Mouse (Mus musculus): ENCODE measurements around the gene Tpcn2. TPM values are rescaled to one million over a fixed set of nuclear protein-coding genes. Genes with fewer than 3 reads are reported as not detected.

Gene Tpcn2
- 13.5 and 18.0 TPM in 2 replicates for polyA plus RNA-seq (2012; rRNA removed)

GRCm38 (mm10) chr7:145283487-145284187 lies at the start of gene Tpcn2:
Gene Tpcn2, minus strand, starts transcription at chr7:145284011.

GRCm38 (mm10) chr7:145314785-145315411 lies 31.1 kb upstream of the Tpcn2 start, which contains the start of gene Mrgprd:
Gene Mrgprd, plus strand, starts transcription at chr7:145314835.

GRCm38 (mm10) chr7:145300321-145301007 lies 16.7 kb upstream of the Tpcn2 start, which contains the start of gene Mrgprf:
Gene Mrgprf, plus strand, starts transcription at chr7:145300828.

DNA sequence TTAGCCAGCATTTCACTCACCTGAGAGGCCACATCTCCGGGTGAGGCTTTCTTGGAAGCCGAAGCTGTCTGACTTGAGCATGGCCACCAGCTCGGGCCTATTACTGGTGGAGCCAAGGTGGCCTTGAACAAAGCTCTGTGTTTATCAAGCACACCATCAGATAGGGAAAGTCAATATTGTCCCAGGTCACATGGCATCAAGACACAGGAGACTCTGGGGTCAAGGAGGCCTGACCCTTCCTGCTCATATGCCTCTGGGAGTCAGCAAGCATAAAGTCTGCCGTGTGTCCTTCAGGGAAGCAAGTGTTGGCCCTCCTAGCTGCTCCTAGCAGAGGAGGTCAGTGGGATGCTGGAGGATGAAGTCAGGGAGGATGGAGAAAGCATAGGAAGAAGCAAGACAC lies 75.8 kb downstream of the Tpcn2 start, which contains the start of gene 1810010D01Rik:
Gene 1810010D01Rik (minus strand): TSS at position 114 of the 400 bp plus-strand sequence.

Other genes starting within 250 kb of the Tpcn2 start
- gene 1810010D01Rik, start 75.9 kb downstream of the Tpcn2 start, polyA plus RNA-seq (2012; rRNA removed): 1.3 and 2.2 TPM in 2 replicates
- gene Mrgprf, start 16.8 kb upstream of the Tpcn2 start, polyA plus RNA-seq (2012; rRNA removed): 3.4 and 5.0 TPM in 2 replicates
- gene Mrgprd, start 30.8 kb upstream of the Tpcn2 start, polyA plus RNA-seq (2012; rRNA removed): not detected in 2 replicates